Comparison of ENCODE assay signal across 8 mouse cellular contexts in the genomic region with DNA sequence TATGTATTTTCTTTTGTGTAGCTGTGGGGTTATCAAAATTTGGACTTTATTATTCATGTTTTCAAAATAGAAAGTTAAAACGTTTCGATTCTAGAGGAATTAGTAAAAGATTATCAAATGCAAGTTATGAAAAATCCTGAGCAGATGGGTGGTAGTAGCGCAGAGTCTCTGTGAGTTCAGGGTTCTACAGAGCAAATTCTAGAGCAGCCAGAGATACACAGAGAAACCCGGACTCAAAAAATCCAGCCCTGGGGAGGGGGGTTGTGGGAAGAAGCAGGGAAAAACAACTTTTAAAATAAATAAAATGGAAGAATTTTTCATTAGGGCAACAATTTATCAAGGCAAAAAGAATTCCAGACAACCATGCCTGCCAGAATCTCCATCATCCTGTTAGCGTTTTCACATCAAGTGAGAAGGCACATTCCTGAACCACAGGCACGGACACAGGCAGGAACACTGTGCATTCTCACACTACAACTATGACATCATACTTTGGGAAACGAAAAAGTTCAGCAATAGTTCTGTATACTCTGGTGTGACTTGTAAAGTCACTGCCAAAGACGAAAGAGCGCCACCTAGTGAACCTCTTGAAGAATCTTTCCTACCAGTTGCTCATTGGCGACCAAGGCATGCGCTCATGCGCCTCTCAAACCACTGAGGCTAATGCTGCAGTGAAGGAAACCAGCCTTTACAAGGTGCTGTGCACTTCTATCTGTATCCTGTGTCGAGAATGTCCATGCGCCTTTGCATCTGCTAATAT. TPM values are rescaled to one million over a fixed set of nuclear protein-coding genes. Genes with fewer than 3 reads are reported as not detected.
DNase-seq lines count a peak whose midpoint lies in the region; ATAC-seq lines count a peak whose summit lies in the region.

No protein-coding gene starts in this region.

- H3K36me3 ChIP-seq in midbrain, embryonic 12.5 days, result no peaks in the 10 kb centered on the region

- WGBS in midbrain, embryonic 12.5 days, result 26% methylated on average over 14 of the region's 14 CpGs

- no peak overlapping the region for H3K4me3 ChIP-seq in midbrain, embryonic 12.5 days

- peak; percentile 11 for DNase-seq in ovary, postnatal 36 days (ENCODE audit: low spot score)
- no peak for DNase-seq in ovary, postnatal 10 days (ENCODE audit: low spot score)
- DNase-seq in cerebellum, postnatal 36 days, result peak; percentile 53 to 64
- DNase-seq in gastrocnemius, postnatal 10 days, result peak; percentile 14
- DNase-seq in induced T-regulatory cell, adult 2 months (ENCODE audit: low read depth), result peak; percentile 3
- DNase-seq in left cerebral cortex, postnatal 4 days, result peak; percentile 41
- no peak for DNase-seq in thymus, postnatal 36 days

- no peak overlapping the region for H3K9ac ChIP-seq in midbrain, embryonic 12.5 days (replicated peaks)

- H3K9me3 ChIP-seq in midbrain, embryonic 12.5 days, result no peaks in the 10 kb centered on the region

- H3K4me2 ChIP-seq in midbrain, embryonic 12.5 days (replicated peaks), result no peak overlapping the region

- intact Hi-C loops in left cerebral cortex, postnatal 4 days (cut with DNase I), result loop anchor here (10.0 kb wide), 1 partner anchor 257 kb away; a partner anchor contains a TSS

- no peak overlapping the region for H3K27ac ChIP-seq in midbrain, embryonic 12.5 days (replicated peaks)

- H3K4me1 ChIP-seq in midbrain, embryonic 12.5 days, result no peaks in the 10 kb centered on the region

- peak; percentile 94 for ATAC-seq in midbrain, embryonic 12.5 days (ENCODE audit: low FRiP score, low read depth)

- no peaks in the 10 kb centered on the region for H3K27me3 ChIP-seq in midbrain, embryonic 12.5 days

RNA-seq across cellular contexts. Expression of a gene that starts 40.3 kb away (rescaled TPM):
- under 1 TPM; 0.29 to 0.52 TPM for total RNA-seq in gastrocnemius, postnatal 10 days (2021)
- total RNA-seq in left cerebral cortex, postnatal 4 days (2021), result not detected
- not detected in 2 replicates for polyA plus RNA-seq in midbrain, embryonic 12.5 days (2016; fragmentation: Nextera tagmentation; extraction: Ambion mirVana)

Comparison
In these comparisons a context has a peak if more than half of its experiments do, and no peak if none do; other contexts are left out.
1. DNase-seq: peak in ovary, postnatal 36 days (single experiment), cerebellum, postnatal 36 days (2 of 2), gastrocnemius, postnatal 10 days (single experiment), induced T-regulatory cell, adult 2 months (single experiment) and left cerebral cortex, postnatal 4 days (single experiment); none in ovary, postnatal 10 days (single experiment) and thymus, postnatal 36 days (0 of 2).